Mouse (Mus musculus) neural tube, embryonic 10.5 days (tissue): Measurements from ENCODE around the gene BC067074.
"Not testable (repeated sequence)": the region's sequence is repeated elsewhere in the genome, so short reads cannot be mapped to it uniquely, and the experiment has no call there.

Source experiments
- DNase-seq: peaks from one replicate; pipeline ENCODE4 v3.0.0-alpha.2; 2017; ENCODE audit warnings: low spot score; ENCODE audit errors: extremely low spot score

Gene BC067074

GRCm38 (mm10) chr13:113373291-113374083, 80.5 kb downstream of the BC067074 start:
- DNase-seq: peak; percentile 26

- DNase-seq: no peak
Measured at GRCm38 (mm10) chr13:113374084-113374405, 81.1 kb downstream of the BC067074 start.

- DNase-seq: peak; percentile 2
Measured at GRCm38 (mm10) chr13:113377631-113378030, 84.7 kb downstream of the BC067074 start.

- peak; percentile 19 for DNase-seq
Measured at GRCm38 (mm10) chr13:113378980-113379410, 86.0 kb downstream of the BC067074 start.

- DNase-seq: peak; percentile 19
Measured at GRCm38 (mm10) chr13:113379766-113380309, 86.9 kb downstream of the BC067074 start.

GRCm38 (mm10) chr13:113381710-113382109, 88.8 kb downstream of the BC067074 start:
- no peak for DNase-seq

- no peak for DNase-seq
Measured at GRCm38 (mm10) chr13:113382201-113382600, 89.2 kb downstream of the BC067074 start.

GRCm38 (mm10) chr13:113382770-113383169, 89.8 kb downstream of the BC067074 start:
- not testable (repeated sequence) for DNase-seq

- no peak for DNase-seq
Measured at GRCm38 (mm10) chr13:113393386-113393785, 100.4 kb downstream of the BC067074 start.

GRCm38 (mm10) chr13:113394591-113394990, 101.6 kb downstream of the BC067074 start:
- no peak for DNase-seq

GRCm38 (mm10) chr13:113397006-113397520, 104.1 kb downstream of the BC067074 start:
- no peak for DNase-seq

GRCm38 (mm10) chr13:113401373-113402010, 108.5 kb downstream of the BC067074 start:
- no peak for DNase-seq

GRCm38 (mm10) chr13:113403706-113404105, 110.7 kb downstream of the BC067074 start:
- no peak for DNase-seq

- DNase-seq: no peak
Measured at GRCm38 (mm10) chr13:113404172-113404571, 111.2 kb downstream of the BC067074 start.

GRCm38 (mm10) chr13:113409941-113410340, 117.0 kb downstream of the BC067074 start:
- DNase-seq: peak; percentile 45

GRCm38 (mm10) chr13:113415527-113415926, 122.6 kb downstream of the BC067074 start:
- DNase-seq: no peak

- DNase-seq: no peak
Measured at GRCm38 (mm10) chr13:113416986-113417385, 124.0 kb downstream of the BC067074 start.

GRCm38 (mm10) chr13:113417757-113418483, 125.0 kb downstream of the BC067074 start:
- DNase-seq: no peak

- no peak for DNase-seq
Measured at GRCm38 (mm10) chr13:113418632-113419031, 125.7 kb downstream of the BC067074 start.

- no peak for DNase-seq
Measured at GRCm38 (mm10) chr13:113421472-113421871, 128.5 kb downstream of the BC067074 start.

- DNase-seq: no peak
Measured at GRCm38 (mm10) chr13:113423825-113424224, 130.9 kb downstream of the BC067074 start.

GRCm38 (mm10) chr13:113425907-113426306, 132.9 kb downstream of the BC067074 start:
- no peak for DNase-seq
